Mouse (Mus musculus): ENCODE measurements at regions not wholly inside any gene's neighbourhood (a gene's known extent, or its start where the extent isn't known, plus 50 kb on each side); places are given as distances from the start of the nearest gene placed in this dataset.

DNA sequence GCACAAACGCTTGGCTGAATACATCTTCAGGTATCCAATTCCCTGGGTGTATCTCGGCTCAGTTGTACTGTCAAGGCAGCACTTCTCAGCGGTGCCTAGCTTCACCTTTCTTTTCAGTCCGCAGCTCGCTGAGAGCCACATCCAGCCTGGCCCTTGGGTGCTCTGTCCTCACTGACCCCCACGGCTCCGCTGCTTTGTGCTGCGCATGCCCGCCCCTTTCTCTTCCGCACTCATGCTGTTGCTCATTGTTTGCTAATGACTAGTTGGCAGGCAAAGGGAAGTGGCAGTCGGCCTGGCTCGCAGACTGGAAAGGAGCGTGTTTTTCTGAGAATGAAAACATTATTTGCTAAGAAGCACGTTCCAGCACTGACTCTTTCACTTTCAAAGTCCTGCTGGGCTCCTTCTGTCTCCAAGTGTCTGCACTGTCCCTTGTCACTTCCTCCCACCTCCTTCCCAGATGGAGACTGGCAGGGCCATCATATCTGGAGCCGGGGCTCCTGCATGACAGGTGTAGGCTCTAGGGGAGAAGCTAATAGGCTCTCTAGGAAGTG lies 146.7 kb upstream of the Kif2a start:
- DNase-seq (ENCODE audit: low spot score): no peak

DNA sequence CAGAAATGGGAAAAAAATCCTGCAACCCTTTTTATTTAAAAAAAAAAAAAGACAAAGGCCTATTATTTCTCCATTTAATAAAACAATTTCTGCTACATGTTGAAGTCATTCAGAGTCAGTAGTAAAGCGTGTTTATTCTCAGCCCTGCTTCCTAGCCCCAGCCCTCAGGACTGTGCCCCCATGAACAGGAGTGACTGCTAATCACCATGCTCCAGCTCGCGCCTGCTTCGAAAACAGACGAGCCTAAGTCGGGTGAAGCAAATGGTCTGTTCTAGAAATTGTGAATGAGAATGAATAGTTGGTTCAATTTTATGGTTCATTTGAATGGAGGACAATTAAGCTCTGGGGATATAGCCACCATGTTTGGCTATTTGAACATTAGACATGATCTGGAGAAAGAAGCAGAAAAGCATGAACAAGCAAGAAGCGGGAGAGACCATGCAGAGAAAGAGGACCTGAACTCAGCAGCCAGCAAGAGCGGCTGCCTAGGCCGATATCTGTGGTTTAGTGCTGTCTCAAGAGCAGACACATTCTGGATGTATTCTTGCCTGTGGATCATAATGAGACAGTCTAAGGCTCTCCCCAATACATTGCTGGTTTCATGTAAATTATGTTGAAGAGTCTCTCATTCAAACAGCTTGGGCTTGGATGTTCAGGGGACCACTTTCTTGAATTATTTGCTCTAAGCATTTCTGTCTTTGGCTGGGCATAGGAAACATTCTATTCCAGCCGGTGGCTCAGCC lies 146.1 kb upstream of the Kif2a start:
- DNase-seq (ENCODE audit: low spot score): no peak

DNA sequence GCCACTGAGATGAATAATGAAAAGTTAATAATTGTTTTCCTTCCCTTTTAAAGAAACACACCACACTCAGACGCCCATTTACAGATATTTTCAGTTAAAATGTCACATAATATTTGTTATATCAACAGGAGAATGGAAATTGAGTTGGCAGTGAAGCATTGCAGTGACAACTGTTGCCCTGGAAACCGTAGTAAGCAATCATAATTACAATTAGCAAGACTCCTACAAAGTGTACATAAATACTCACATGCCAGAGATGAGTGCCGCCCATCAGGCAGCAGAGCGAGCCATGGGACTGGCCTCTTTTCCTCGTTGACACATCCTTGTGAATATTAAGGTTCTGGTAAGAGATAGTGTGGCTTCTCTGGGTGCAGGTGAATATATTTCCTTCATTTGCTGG lies 129.6 kb upstream of the Kif2a start:
- DNase-seq (ENCODE audit: low spot score): no peak

DNA sequence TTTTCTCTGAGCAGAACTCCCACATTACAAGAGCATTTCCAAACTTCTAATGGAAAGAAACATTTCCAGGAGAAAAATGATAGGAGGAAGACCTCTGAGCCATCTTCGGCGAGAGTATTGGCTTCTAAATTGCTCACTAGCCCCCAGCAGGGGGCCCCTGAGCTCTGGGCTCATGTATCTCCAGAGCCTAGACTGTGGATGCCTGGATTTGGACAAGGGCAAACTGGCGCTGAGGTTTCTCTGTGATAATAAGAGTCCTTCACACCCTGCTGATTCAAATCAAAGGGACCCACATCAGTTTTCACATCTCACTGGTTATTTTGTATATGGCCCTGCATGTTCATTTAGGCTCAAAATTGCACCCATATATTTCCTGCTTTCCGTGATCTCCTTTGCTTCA lies 119.3 kb upstream of the Kif2a start:
- DNase-seq (ENCODE audit: low spot score): no peak

DNA sequence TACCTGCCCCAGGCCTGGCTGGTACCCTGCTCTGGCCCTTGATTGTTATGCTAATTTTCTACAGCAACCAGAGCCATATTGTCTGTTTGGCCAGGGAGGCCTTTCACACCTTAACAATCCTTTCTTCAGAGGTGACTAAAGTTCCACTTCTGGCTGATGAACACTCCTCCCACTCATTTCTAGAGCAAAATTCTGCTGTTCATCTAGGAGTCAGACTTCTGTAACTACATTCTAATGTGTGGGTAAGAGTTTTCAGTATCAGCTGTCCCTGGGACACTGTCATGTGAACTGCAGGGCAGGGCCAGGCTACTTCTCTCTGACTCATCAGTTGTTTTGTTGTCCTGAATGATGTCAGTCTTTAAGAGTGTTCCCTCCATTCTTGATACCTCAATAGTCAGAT lies 112.2 kb upstream of the Kif2a start:
- DNase-seq (ENCODE audit: low spot score): no peak

DNA sequence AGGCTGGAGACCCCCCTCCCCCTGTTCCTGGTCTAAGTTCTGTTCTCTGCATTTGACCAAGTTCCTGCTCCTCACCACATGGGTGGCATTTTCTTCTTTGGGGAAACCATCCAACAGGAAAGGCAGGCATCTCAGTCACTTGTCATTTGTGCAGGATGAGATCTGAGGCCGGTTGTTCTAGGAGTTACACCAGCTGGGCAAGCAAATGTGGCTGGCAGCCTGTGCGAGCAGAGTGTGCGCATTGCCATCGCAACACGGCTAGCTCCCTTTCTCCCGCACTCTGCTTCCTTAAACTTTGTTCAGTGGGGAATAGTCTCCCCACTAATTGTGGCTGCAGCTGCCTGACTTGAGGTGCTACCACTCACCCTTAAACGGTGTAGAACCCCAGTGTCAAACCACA lies 104.7 kb upstream of the Kif2a start:
- DNase-seq (ENCODE audit: low spot score): no peak

DNA sequence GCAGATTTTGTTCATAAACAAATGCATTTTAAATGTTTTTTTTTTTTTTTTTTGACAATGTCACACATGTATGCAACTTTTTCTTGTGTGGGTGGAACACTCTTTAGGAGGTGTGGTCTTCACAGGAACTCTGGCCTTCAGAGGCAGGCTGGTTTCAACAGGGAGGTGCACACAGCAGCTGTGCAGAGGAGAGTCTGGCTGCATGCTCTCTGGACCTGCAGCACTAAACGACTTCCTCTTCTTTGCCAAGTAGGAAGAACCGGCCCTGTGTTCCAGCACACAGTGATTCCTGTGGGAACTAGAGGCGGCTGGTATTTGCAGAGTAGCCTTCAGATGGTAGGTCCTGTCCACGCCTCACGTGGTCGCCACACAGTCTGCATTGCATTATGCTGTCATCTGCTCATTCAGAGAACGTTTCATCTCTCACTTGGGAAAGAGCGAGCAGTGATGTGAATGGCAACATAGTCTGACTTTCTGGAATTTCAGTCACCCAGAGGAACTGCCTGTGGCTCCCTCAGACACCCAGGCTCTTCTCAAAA lies 102.3 kb upstream of the Kif2a start:
- DNase-seq (ENCODE audit: low spot score): no peak

DNA sequence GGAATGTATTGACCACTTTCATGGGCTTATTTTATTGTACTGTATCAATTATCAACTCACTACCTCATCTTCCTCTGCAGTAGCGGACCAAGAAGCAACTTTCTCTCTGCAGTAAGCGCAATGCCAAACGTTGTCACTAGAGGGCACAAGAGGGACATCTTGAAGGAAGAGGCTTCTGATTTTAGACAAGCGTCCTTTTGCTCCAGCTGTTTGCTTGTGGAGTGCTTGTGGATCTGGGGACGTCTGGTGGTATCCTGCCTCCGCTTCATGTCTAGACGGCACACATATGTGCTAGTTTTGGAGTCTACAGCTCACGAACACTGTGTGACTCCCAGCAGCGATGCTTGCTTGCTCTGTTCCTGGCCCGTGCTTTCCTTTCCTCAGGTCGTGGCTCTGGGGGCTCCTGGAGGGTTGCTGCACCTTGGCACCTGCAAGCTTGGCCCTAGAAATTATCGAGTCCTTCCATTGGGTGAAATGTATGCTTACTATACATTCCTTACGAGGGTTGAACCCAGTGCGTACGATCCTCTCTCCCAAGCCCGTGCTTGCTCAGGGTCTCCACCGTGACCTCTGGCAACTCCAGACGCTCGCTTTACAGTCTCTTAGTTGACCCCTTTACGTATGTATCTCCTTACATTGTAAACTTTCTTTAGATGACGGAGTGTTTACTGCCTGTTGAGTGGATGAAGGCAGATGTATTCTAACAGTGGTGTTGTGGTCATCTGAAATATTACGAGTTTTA lies 92.2 kb upstream of the Kif2a start:
- peak; percentile 61 for DNase-seq (ENCODE audit: low spot score)

DNA sequence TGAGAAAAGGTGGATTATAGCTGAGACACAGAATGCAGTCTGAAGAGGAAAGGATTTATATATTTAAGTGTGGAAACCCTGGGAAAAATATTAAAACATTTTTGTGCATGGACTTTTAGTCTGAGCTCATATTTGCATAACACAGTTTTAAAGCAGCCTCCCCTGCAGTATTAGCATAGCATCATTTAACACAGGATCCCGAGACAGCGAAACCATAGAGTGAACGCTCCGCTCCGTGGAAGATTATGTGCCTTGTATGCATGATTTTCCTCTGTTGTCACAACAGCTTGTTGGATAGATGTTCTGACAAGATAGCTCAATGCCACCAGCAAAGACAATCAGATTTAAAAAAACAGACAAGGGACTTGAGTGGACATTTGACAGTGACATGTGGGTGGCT lies 86.1 kb upstream of the Kif2a start:
- no peak for DNase-seq (ENCODE audit: low spot score)

DNA sequence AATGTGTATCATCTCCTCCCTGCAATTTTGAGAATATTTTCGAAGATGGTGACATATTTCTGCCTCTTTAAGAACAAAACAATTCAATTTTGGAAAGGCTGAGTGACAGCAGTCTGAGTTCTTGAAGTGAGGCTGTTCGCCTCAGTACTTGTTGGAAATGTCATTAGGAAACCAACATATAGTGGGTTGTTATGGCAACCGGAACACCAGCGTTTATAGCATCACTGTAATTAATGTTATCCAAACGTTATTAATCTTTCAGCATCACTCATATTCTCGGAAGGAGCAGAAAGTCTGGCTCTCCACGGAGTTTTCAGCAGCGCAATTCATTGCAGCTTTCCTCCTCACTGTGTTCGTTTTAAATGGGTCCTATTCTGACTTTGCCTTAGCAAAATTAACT lies 85.6 kb upstream of the Kif2a start:
- DNase-seq (ENCODE audit: low spot score): no peak

DNA sequence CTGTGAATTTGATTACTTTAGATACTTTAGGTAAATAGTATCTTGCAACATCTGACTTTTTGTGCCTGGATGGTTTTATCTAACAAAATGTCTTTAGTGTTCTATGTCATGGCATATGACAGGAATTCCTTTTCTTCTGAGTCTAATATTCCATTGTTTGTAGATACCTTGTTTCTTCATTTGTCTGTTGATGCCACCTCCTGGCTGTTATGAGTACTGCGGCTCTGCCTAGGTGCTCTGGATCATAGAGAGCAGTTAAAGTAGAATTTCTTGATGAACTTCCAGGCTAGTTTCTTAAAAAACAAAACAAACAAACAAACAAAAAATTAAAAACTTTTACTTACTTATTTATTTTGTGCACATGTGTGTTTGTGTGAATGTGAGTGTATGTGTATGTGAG lies 83.6 kb upstream of the Kif2a start:
- no peak for DNase-seq (ENCODE audit: low spot score)

DNA sequence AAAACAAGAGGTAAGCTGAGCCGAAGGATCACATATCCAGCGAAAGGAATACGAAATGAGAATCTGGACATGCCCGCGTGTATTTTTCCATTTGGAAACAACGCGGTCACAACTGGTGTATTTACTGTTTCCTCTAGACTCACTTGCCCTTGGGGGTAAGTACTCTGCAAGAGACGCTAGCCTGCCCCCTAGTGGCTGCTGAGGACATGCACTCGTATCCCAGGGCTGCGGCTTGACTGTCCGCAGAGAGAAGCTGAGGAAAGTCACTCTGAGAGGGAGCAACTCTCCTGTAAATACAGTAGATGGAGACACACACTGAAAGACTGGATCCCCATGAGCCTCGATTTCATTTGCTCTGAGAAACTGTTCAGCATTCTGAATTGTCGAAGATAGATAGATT lies 79.7 kb upstream of the Kif2a start:
- DNase-seq (ENCODE audit: low spot score): peak; percentile 66

DNA sequence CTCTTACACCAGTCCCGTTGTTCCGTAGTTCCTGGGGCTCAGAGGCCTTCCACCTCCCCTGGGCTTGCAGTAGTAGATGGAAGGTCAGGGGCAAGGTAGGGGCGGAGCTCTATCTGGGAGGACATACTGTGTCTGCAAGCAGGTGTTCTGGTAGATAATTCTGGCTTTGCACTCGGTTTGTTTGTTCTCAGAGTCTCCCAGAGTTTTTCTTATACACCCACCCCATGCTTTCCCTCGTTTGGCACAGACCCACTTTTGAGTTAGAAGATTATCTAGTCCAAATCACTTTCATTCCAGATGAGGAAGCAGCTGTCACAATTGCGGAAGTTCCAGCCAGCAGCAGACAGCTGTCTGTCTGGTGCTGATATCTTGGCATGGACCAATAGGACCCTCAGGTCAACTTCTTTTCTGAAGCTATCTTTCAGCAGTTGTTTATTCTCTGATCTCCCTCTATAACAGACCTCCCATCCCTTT lies 79.0 kb upstream of the Kif2a start:
- DNase-seq (ENCODE audit: low spot score): peak; percentile 61

DNA sequence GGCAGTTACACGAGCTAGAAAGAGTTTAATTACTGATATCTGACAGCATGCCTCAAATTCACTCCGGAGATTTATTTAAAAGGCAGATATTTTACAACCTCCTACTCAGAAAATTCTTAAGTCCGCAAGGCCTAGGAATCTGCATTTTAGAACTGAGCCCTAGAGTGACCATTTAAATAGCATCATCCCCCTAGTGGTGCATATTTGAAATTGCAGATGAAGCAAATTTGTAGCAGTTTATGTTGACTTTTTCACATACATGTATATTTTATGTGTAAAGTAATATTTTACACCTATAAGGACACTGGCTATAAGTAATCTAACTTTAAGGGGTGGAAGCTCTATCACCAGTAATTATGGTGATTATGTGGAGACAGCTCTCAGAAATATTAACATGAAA lies 78.2 kb upstream of the Kif2a start:
- no peak for DNase-seq (ENCODE audit: low spot score)

DNA sequence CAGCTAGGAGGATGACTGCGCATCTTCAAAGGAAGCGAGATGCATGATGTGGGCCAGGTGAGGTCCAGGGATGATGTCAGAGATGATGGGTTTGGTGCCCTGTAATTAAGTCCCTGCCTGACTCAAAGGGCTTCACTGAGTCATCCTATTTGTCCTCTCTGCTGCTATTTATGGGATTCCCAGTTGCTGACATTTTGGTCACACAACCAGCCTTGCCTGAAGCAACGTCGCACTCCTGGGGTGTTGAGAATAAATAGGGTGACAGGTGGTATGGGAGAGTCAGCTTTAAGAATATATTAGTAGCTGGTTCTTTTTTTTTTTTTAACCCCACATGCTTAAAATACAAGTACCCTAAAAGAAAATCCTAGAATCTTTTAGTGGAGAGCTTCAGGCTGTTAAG lies 75.1 kb upstream of the Kif2a start:
- DNase-seq (ENCODE audit: low spot score): no peak

DNA sequence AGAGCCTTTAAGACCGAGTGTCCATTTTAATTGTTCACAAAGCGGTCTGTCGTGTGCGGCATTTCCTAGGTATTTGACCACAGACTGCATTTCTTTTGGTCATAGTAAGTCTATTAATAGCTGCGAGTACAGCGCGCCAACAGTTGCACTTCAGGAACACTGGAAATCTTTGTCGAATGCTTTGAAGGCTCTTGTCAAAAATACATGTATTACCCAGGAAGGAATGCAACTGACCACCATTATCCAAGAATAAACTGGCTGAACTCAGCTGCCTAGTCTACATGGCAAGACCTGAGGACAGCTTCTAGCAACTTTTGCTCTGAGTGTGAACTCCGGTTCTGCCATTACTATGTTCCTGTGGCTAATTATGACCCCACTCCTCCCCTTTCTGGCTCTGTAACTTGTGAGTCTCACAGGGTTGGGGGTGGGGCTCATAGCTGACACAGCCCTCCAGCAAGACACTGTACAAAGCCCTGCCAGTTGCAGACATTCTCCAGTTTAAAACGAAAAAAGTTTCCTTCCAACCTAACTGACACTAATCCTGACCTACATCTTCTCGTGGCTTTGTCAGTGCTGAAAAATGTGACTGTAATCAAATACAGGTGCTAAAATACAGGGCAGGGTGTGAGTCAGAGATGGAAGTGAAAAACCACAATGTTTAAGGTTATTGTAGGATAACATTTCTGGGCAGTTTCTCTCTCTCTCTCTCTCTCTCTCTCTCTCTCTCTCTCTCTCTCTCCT lies 73.2 kb upstream of the Kif2a start:
- DNase-seq (ENCODE audit: low spot score): no peak

DNA sequence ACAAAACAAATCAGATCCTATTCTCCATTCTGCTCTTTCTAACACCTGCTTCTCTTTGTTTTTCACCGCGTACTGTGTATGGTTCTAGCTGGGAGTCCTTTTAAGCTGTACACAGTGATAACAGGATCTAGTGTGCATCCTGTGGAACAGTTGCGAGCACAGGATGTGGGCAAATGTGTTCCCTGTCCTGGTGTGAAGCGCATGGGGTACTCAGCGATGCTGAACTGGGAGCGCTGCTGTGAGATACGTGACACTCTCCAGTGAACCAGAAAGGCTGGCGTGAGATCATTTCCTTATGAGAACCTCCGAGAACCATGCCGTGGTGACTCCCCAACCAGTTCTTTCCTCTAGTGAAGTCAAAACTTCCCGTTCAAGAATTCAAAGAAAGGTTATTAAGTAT lies 72.6 kb upstream of the Kif2a start:
- no peak for DNase-seq (ENCODE audit: low spot score)

DNA sequence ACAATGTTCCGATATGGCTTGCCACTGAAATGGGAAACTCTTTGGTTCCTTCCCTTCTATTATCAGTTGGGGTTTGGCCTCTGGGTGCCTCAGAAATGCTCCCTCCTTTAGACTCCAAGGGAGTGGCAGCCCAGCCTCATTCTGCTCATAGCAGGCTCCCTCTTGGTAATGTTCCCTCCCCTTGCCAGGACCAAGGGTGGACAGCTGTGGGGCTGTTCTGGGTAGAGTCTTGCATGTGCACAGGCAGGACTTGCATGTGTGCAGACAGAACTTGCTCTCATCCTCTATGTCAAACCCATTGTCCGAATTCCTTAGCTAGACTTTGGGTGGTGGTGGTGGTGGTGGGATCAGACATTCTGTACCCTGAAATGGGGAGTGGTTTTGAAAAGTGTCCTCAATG lies 71.8 kb upstream of the Kif2a start:
- no peak for DNase-seq (ENCODE audit: low spot score)

DNA sequence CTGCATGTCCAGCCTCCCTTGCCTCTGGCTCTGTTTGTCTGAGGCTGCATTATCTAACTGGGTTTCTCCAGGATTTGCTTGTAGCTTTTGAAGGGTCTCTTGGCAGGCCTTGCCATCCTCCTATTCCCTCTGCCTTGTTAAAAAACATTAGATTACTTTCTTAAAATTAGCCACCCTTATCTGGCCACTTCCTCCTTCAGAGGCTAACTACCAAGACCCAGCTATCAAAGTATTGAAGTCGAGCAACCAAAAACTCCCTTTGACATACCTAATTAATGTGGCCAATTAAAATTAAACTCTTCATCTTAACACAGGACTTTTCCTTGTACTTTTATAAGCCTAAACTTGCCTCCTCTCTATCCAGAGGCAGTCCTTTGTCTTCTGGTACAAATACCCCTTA lies 66.3 kb upstream of the Kif2a start:
- DNase-seq (ENCODE audit: low spot score): no peak

DNA sequence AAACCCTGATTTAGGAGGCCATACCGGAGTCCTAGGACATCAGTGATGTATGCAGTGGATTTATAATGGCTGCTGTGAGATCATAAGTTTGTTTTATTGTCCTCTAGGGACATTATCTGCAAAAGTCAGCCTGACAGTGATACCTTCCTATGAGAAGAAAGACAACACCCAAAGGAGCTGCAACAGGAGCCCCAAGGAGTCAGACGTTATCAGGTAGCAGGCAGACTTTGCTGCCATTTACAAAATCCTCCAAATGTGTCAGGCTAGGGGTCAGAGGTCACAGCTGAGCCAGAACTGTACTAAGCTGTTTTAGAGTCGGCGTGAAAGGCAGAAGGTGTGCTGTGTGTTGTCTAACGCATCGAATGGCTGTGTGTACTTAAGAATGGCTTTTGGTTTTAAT lies 65.4 kb upstream of the Kif2a start:
- DNase-seq (ENCODE audit: low spot score): no peak

DNA sequence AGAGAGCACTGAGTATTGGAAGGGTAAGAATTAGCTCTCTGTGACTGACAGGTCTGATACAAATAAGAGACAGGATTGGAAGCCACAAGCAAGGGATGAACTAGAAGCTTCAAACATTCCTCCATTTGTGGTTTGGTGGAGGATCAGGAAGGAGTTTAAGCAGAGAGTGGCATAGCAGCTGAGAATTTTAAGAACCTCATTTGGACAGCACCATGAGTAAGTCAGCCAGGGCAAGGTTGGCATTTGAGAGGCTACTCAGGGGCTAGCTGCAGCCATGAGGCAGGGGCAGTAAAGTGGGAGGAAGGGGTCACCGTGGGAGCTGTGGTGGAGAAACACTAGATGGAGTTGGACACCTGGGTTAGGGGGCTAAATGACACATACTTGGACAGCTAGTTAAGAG lies 56.2 kb upstream of the Kif2a start:
- DNase-seq (ENCODE audit: low spot score): no peak

DNA sequence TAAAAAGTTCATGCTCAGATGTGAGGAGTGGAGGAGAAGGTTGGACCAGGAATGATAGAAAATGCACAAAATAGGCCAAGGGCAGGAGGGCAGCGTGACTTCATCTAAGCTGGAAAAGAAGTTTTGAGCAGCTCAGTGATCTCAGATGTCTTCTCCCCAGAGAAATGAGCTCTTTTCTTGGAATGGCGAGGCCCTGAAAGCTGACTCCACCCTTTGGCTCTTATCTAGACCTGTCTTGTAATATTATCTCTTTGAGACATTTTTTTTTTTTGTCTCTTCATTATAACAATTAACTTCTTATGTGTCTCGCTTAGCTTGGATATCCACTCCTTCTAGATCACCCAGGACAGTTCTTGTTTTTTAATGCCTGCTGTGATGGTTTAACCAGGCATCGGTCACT lies 53.0 kb upstream of the Kif2a start:
- no peak for DNase-seq (ENCODE audit: low spot score)
